Mouse (Mus musculus): ENCODE measurements around the gene Rab3c. TPM values are rescaled to one million over a fixed set of nuclear protein-coding genes. Genes with fewer than 3 reads are reported as not detected.
A peak's percentile ranks its signal among the peaks of the same experiment; 100 is the strongest.

Rab3c gene
- polyA plus RNA-seq, 2 experiments: 0.03 to 0.31 TPM

GRCm38 (mm10) chr13:110158588-110159519 lies 121.9 kb downstream of the Rab3c start:
- WGBS: 77% methylated on average over 7 of the region's 7 CpGs
- Histone ChIP-seq H3K27ac (replicated peaks; ENCODE audit: low read depth, low read length) (no peak overlapping the region), H3K9ac (ENCODE audit: low read depth, low read length, severe bottlenecking) (no peak overlapping the region), H3K4me3 (replicated peaks; ENCODE audit: low read length) (no peak overlapping the region), H3K36me3 (ENCODE audit: control insufficient read depth, insufficient read depth, low read length) (no peaks in the 10 kb centered on the region), H3K4me2 (replicated peaks; ENCODE audit: low read depth, low read length, severe bottlenecking) (no peak overlapping the region), H3K4me1 (ENCODE audit: control insufficient read depth, insufficient read depth, low read length) (0 out of 2 replicates have a peak, but pooled peaks cover 3% of the 10 kb centered on the region), H3K9me3 (ENCODE audit: control insufficient read depth, low read length) (no peaks in the 10 kb centered on the region), H3K27me3 (ENCODE audit: control insufficient read depth, insufficient read depth, low read length) (no peaks in the 10 kb centered on the region)
- peak; percentile 56 for DNase-seq (ENCODE audit: low spot score)
- no peak for ATAC-seq (ENCODE audit: low FRiP score, low read depth)
- TF ChIP-seq POLR2A (IDR thresholded peaks at IDR 0.05; ENCODE audit: borderline replicate concordance, extremely low read depth, insufficient read depth, insufficient read length): no peak

GRCm38 (mm10) chr13:110145545-110145944 lies 135.3 kb downstream of the Rab3c start:
- H3K9me3 ChIP-seq (ENCODE audit: control insufficient read depth, low read length): no peaks in the 10 kb centered on the region
- no peak overlapping the region for H3K4me2 ChIP-seq (replicated peaks; ENCODE audit: low read depth, low read length, severe bottlenecking)
- no peaks in the 10 kb centered on the region for H3K27me3 ChIP-seq (ENCODE audit: control insufficient read depth, insufficient read depth, low read length)
- H3K4me1 ChIP-seq (ENCODE audit: control insufficient read depth, insufficient read depth, low read length): no peaks in the 10 kb centered on the region
- H3K27ac ChIP-seq (replicated peaks; ENCODE audit: low read depth, low read length): no peak overlapping the region
- no peaks in the 10 kb centered on the region for H3K36me3 ChIP-seq (ENCODE audit: control insufficient read depth, insufficient read depth, low read length)
- no peak for TF ChIP-seq POLR2A (IDR thresholded peaks at IDR 0.05; ENCODE audit: borderline replicate concordance, extremely low read depth, insufficient read depth, insufficient read length)
- 60% methylated on average over 3 of the region's 3 CpGs for WGBS
- H3K9ac ChIP-seq (ENCODE audit: low read depth, low read length, severe bottlenecking): no peak overlapping the region
- DNase-seq (ENCODE audit: low spot score) (no peak), ATAC-seq (ENCODE audit: low FRiP score, low read depth) (no peak)
- no peak overlapping the region for H3K4me3 ChIP-seq (replicated peaks; ENCODE audit: low read length)

- Histone ChIP-seq H3K9ac (ENCODE audit: low read depth, low read length, severe bottlenecking) (no peak overlapping the region), H3K36me3 (ENCODE audit: control insufficient read depth, insufficient read depth, low read length) (no peaks in the 10 kb centered on the region), H3K4me2 (replicated peaks; ENCODE audit: low read depth, low read length, severe bottlenecking) (no peak overlapping the region), H3K4me3 (replicated peaks; ENCODE audit: low read length) (no peak overlapping the region), H3K4me1 (ENCODE audit: control insufficient read depth, insufficient read depth, low read length) (no peaks in the 10 kb centered on the region), H3K27ac (replicated peaks; ENCODE audit: low read depth, low read length) (no peak overlapping the region), H3K27me3 (ENCODE audit: control insufficient read depth, insufficient read depth, low read length) (no peaks in the 10 kb centered on the region), H3K9me3 (ENCODE audit: control insufficient read depth, low read length) (no peaks in the 10 kb centered on the region)
- ATAC-seq (ENCODE audit: low FRiP score, low read depth) (no peak), DNase-seq (ENCODE audit: low spot score) (no peak)
- 75% methylated on average over 8 of the region's 8 CpGs for WGBS
- no peak for TF ChIP-seq POLR2A (IDR thresholded peaks at IDR 0.05; ENCODE audit: borderline replicate concordance, extremely low read depth, insufficient read depth, insufficient read length)
Measured at GRCm38 (mm10) chr13:110145019-110145418, 135.8 kb downstream of the Rab3c start.

GRCm38 (mm10) chr13:110139339-110139738 lies 141.5 kb downstream of the Rab3c start:
- Histone ChIP-seq H3K4me2 (replicated peaks; ENCODE audit: low read depth, low read length, severe bottlenecking) (no peak overlapping the region), H3K27ac (replicated peaks; ENCODE audit: low read depth, low read length) (no peak overlapping the region), H3K36me3 (ENCODE audit: control insufficient read depth, insufficient read depth, low read length) (no peaks in the 10 kb centered on the region), H3K9ac (ENCODE audit: low read depth, low read length, severe bottlenecking) (no peak overlapping the region), H3K27me3 (ENCODE audit: control insufficient read depth, insufficient read depth, low read length) (no peaks in the 10 kb centered on the region), H3K9me3 (ENCODE audit: control insufficient read depth, low read length) (no peaks in the 10 kb centered on the region), H3K4me1 (ENCODE audit: control insufficient read depth, insufficient read depth, low read length) (no peaks in the 10 kb centered on the region), H3K4me3 (replicated peaks; ENCODE audit: low read length) (no peak overlapping the region)
- DNase-seq (ENCODE audit: low spot score): peak; percentile 15
- 73% methylated on average over 5 of the region's 5 CpGs for WGBS
- no peak for TF ChIP-seq POLR2A (IDR thresholded peaks at IDR 0.05; ENCODE audit: borderline replicate concordance, extremely low read depth, insufficient read depth, insufficient read length)
- no peak for ATAC-seq (ENCODE audit: low FRiP score, low read depth)

DNA sequence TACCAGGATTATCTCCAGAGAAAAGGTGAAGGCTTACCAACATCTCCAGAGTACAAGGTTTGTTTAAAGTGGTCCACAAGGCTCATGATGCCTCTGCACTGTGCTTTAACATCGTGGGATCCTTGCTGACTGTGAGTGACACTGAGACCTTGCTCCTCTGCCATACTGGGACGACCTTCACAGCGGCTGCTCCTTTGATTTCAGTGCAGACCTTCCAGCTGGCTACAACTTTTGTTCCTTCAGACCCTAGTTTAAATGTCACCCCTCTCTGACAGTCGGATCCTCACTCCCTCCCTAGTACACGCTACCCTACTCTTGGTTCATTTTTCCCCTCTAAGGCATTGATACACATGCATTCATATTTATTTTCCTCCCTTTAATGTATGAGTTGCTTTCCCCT lies 142.2 kb downstream of the Rab3c start:
- DNase-seq (ENCODE audit: low spot score): no peak

More for the DNA sequence above, 142.2 kb downstream of the Rab3c start:
- H3K9me3 ChIP-seq (ENCODE audit: control insufficient read depth, low read length): no peaks in the 10 kb centered on the region
- WGBS: 84% methylated on average over 5 of the region's 5 CpGs
- no peaks in the 10 kb centered on the region for H3K36me3 ChIP-seq (ENCODE audit: control insufficient read depth, insufficient read depth, low read length)
- no peaks in the 10 kb centered on the region for H3K4me1 ChIP-seq (ENCODE audit: control insufficient read depth, insufficient read depth, low read length)
- TF ChIP-seq POLR2A (IDR thresholded peaks at IDR 0.05; ENCODE audit: borderline replicate concordance, extremely low read depth, insufficient read depth, insufficient read length): no peak
- H3K27me3 ChIP-seq (ENCODE audit: control insufficient read depth, insufficient read depth, low read length): no peaks in the 10 kb centered on the region
- no peak overlapping the region for H3K4me3 ChIP-seq (replicated peaks; ENCODE audit: low read length)
- H3K9ac ChIP-seq (ENCODE audit: low read depth, low read length, severe bottlenecking): no peak overlapping the region
- H3K4me2 ChIP-seq (replicated peaks; ENCODE audit: low read depth, low read length, severe bottlenecking): no peak overlapping the region
- no peak for ATAC-seq (ENCODE audit: low FRiP score, low read depth)
- H3K27ac ChIP-seq (replicated peaks; ENCODE audit: low read depth, low read length): no peak overlapping the region

Measured in limb, embryonic 14.5 days (tissue).